Mouse (Mus musculus) thymus, adult 18-20 months (tissue): Measurements from ENCODE around the gene Gm21732.
"Not testable (repeated sequence)": the region's sequence is repeated elsewhere in the genome, so short reads cannot be mapped to it uniquely, and the experiment has no call there.

Source experiments
- DNase-seq, 2 experiments: peaks; one replicate each; pipeline ENCODE4 v3.0.0; 2022; ENCODE audit warnings: mixed read lengths in 2 of 2

The Gm21732 gene

DNA sequence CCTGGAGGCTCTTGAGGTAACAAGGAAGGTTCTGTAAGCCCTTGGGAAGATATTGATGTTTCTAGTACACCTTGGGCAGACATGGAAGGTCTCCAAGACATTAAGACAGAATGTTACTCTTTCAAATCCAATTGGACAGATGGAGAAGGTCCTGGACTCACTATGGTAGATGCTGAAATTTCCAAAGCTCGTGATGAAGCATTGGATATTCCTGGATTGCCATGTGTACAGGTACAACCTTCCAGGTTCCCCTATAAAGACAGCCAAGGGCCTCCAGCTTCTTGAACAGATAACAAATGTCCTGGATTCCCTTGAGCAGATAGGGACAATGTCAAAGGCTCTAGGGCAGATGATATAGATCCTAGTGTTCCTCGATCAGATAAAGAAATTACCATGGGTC is at the start of gene Gm21732:
Gene Gm21732 (minus strand): TSS at position 101 of the 400 bp plus-strand sequence.
- not testable (repeated sequence) for DNase-seq
